Mouse (Mus musculus): ENCODE measurements at regions not wholly inside any gene's neighbourhood (a gene's known extent, or its start where the extent isn't known, plus 50 kb on each side); places are given as distances from the start of the nearest gene placed in this dataset.

DNA sequence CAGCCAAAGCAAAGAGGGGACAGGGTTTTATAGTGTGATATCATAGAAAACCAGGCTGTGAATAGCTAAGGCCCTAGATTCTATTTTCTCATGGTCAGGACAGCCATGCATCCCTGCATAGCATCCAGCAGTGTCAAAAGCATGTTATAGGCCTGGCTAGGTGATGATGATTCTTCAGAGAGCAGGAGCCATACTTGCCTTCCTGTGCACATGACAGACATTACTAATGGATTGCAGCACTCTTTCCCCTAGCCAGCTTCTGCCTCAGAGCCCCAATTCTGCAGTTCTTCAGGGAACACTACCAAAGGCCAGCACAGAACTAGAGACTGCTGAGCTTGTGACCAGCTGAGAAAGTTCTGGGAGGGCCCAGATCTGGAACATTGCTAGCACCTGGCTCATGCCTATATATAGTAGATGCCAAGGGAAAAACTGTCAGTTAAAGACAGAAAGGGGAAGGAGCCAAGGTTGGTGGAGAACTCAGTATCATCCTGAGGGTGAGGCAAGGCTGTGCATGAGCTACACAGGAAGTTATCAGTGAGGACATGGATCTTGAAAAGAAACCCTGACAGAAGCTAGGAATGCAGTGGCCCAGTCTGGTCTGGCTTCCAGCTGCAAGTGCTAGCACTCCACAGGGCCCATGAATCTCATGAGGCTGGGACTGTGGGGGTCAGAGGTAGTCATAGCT is 95.6 kb downstream of the 1810010D01Rik start:
- Histone ChIP-seq H3K4me2 (peak overlapping the region; percentile 48; the same call in 1 of the 2 replicates), H3K27ac (peak overlapping the region; percentile 89), H3K4me3 (replicated peaks) (no peak overlapping the region), H3K9me3 (no peaks in the 10 kb centered on the region), H3K4me1 (peaks cover 21% of the 10 kb centered on the region), H3K27me3 (replicated peaks) (no peaks in the 10 kb centered on the region), H3K36me3 (no peaks in the 10 kb centered on the region), H3K9ac (no peak overlapping the region)
- no peak for ATAC-seq (ENCODE audit: insufficient read depth, low FRiP score, low read depth)

DNA sequence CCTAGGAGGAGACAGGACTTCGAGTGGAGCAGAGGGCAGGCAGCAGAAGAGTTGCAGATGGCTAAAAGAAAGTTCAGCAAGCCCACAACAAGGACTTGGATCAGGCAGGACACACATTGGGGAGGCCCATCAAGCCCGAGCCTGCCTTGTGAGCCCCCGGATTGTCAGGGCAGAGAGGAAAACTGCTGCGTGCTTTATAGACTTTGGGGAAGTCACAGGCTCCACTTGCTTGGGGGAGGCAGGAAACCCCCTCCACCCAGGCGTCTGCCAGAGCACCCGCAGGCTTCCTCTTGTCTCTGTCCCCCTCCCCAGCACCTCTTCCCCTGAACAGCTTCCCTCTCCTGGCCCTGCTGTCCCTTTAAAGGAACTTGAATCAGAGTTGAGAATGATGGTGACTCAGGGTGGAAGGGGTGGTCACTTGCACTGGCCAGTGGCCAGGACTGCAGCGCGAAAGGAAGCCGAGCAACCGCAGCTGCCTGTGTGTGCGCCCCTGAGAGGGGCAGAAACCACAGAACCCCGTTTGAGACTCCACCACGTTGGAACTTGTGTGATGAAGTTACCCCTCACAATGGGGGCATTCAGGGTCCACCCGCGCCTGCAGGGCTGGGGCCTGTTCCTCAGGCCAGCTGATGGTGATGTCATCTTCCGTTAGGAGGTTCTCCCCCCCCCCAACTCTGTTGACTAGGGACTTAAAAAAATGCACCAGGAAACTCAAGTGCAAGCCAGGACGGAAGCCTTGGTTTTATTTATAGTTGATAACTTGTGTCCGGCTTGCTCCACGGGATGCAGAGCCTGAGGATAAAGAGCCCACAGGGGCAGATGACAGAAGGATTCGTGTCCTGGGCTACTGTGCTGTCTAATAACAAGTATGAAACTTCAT is 96.4 kb downstream of the 1810010D01Rik start:
- peak; percentile 70 for ATAC-seq (ENCODE audit: insufficient read depth, low FRiP score, low read depth)
- peak overlapping the region; percentile 19; the same call in 1 of the 2 replicates for H3K4me3 ChIP-seq (replicated peaks)

DNA sequence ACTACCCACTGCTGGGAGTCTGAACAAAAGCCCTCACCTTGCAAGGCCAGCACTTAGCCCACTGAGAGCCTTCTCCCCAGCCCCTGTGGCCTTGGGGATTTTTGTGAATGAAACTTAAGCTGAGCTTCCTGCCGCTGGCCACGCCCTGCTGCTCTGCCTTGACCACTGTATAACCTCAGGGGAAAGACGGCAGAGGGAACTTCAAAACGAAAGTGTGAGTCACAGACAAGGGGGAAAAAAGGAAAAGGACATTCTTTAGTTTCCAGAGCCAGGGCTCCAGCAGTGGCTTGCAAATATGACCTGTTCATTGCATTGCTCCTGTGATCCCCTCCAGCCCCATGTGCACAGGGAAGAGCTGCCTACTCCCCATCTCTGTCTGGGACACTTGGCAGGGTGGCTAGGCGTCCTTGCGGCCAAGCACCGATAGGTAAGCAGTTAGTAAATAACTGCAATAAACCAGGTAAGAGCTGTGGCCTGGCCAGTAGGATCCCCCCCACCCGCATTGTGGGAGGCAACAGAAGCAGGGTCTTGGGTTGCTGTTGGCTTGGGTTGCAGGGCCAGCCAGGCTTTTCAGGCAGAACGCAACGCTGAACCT is 97.2 kb downstream of the 1810010D01Rik start:
- Histone ChIP-seq H3K36me3 (no peaks in the 10 kb centered on the region), H3K4me3 (replicated peaks) (no peak overlapping the region; the same call in 1 of the 2 replicates), H3K9me3 (no peaks in the 10 kb centered on the region), H3K9ac (no peak overlapping the region), H3K4me2 (peak overlapping the region; percentile 48), H3K4me1 (peaks cover 21% of the 10 kb centered on the region), H3K27me3 (replicated peaks) (no peaks in the 10 kb centered on the region), H3K27ac (peak overlapping the region; percentile 89)
- peak; percentile 16; the same call in 1 of the 2 replicates for ATAC-seq (ENCODE audit: insufficient read depth, low FRiP score, low read depth)
- WGBS, result 23% methylated on average over 10 of the region's 10 CpGs

More for the DNA sequence above, 96.4 kb downstream of the 1810010D01Rik start:
- Histone ChIP-seq H3K9ac (no peak overlapping the region), H3K36me3 (no peaks in the 10 kb centered on the region), H3K4me2 (peak overlapping the region; percentile 48), H3K9me3 (no peaks in the 10 kb centered on the region), H3K27me3 (replicated peaks) (no peaks in the 10 kb centered on the region), H3K27ac (peak overlapping the region; percentile 89), H3K4me1 (peaks cover 21% of the 10 kb centered on the region)
- 16% methylated on average over 20 of the region's 20 CpGs for WGBS

DNA sequence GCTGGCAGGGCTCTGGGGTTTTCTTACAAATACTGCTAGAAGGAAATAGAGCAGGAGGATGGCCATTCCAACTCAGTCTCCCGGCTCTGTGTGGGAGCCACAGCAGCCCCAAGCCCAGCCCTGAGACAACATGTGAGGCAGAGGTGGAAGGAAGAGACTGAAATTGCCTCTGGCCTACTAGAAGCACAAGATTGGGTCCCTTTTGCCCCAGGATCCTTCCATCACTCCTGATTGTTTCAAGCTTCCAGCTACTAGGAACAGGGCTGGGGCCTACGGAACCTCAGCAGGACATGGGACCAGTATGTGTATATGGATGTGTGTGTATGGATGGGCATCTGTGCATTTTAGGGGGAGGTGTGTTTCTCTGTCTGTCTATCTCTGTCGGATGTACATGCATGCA is 97.9 kb downstream of the 1810010D01Rik start:
- WGBS, result 82% methylated on average over 3 of the region's 3 CpGs
- Histone ChIP-seq H3K9ac (no peak overlapping the region), H3K36me3 (no peaks in the 10 kb centered on the region), H3K9me3 (no peaks in the 10 kb centered on the region), H3K4me2 (no peak overlapping the region), H3K4me1 (peaks cover 21% of the 10 kb centered on the region), H3K27me3 (replicated peaks) (no peaks in the 10 kb centered on the region), H3K27ac (no peak overlapping the region; the same call in 1 of the 2 replicates), H3K4me3 (replicated peaks) (no peak overlapping the region)
- ATAC-seq (ENCODE audit: insufficient read depth, low FRiP score, low read depth), result no peak

DNA sequence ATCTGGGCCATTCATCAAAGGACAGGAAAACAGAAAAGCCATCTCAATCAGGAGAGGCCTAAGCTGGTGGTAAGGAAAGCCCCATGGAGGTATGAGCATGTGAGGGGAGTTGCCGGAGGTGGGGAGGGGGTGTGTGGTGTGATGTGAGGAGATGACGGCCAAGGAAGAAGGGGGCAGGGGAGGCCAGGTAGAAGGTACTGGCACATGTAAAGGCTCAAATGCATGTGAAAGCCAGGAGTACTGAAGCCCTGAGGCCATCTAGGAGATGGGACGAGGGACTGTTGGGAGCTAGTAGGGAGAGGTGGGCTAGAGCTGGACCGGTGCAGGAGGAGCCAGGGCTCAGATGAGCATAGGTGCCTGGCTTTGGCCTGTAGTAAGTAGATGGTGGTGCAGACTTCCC is 98.4 kb downstream of the 1810010D01Rik start:
- Histone ChIP-seq H3K4me2 (no peak overlapping the region), H3K4me1 (peaks cover 21% of the 10 kb centered on the region)

DNA sequence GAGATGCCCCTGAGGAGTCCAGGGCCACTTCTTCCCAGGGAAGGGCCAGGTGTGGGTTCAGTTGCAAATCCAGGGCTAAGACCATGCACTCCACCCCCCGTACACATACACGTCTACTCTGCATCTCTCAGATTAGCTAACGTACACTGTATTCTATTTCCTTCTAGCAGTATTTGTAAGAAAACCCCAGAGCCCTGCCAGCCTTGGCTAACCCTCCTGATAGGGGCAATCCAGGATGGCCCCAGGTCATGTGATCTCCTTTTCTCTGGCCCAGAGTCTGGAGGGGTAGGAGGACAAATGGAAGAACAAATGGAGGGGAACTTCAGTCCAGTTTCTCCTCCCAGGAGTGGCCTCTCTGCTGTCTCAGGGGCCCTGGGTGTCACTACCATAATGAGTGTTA is 98.9 kb downstream of the 1810010D01Rik start:
- Histone ChIP-seq H3K27ac (no peak overlapping the region), H3K9me3 (no peaks in the 10 kb centered on the region), H3K36me3 (no peaks in the 10 kb centered on the region), H3K4me2 (no peak overlapping the region), H3K4me3 (replicated peaks) (no peak overlapping the region), H3K9ac (no peak overlapping the region), H3K27me3 (replicated peaks) (no peaks in the 10 kb centered on the region), H3K4me1 (peaks cover 21% of the 10 kb centered on the region)
- ATAC-seq (ENCODE audit: insufficient read depth, low FRiP score, low read depth), result no peak
- WGBS, result 77% methylated on average over 3 of the region's 3 CpGs

More for the DNA sequence above, 98.4 kb downstream of the 1810010D01Rik start:
- Histone ChIP-seq H3K36me3 (no peaks in the 10 kb centered on the region), H3K9me3 (no peaks in the 10 kb centered on the region), H3K27ac (no peak overlapping the region), H3K4me3 (replicated peaks) (no peak overlapping the region), H3K27me3 (replicated peaks) (no peaks in the 10 kb centered on the region), H3K9ac (no peak overlapping the region)
- no peak for ATAC-seq (ENCODE audit: insufficient read depth, low FRiP score, low read depth)
- 83% methylated on average over 4 of the region's 4 CpGs for WGBS

DNA sequence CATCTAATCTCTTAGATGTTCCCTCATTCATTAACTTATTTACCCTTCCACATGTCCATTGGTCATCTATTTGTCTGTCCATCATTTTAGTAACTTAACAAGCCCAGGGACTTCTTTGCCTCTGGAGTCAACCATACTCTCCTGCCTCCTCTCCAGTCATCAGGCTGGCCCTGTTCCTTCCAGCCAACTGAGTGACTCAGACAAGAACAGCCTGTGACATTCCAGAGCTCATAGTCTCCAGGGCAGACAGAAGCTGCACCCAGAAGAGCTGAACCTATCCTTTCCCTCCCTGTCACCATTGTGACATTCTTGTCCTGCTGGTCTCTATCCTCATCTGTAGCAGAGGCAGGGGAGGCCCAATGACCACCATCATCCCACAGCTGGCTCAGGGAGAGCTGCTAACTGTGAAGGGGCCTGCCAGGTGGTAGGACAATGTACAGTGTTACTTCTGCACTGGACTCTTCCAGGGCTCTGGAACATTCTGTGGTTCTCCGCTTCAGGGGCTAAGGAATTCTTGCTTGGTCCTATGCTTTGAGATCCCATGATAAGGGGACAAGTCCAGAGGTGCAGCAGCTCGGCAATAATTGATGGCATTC is 100.2 kb downstream of the 1810010D01Rik start:
- H3K9ac ChIP-seq, result no peak overlapping the region
- WGBS, result 81% methylated on average over 2 of the region's 2 CpGs
- no peak overlapping the region for H3K4me2 ChIP-seq
- peaks cover 22% of the 10 kb centered on the region for H3K4me1 ChIP-seq
- H3K4me3 ChIP-seq (replicated peaks), result no peak overlapping the region
- H3K27ac ChIP-seq, result no peak overlapping the region
- H3K36me3 ChIP-seq, result no peaks in the 10 kb centered on the region
- no peaks in the 10 kb centered on the region for H3K9me3 ChIP-seq
- no peaks in the 10 kb centered on the region for H3K27me3 ChIP-seq (replicated peaks)
- ATAC-seq (ENCODE audit: insufficient read depth, low FRiP score, low read depth), result no peak

DNA sequence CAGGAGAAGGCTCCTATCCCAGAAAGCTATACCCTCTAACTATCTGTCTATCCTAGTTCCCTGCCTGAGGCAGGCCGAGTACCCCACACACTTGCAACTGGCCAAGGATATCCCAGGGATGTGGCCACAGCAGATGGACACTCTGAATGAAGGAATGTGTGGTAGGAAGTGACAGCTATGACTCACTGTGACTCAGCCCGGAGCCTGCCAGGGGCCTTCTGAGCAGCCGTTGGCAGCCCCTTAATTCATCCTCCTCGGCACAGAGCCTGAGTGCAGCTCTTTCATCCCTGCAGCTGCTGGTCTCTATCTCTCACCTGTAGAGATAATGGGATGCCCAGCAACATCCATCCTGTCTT is 101.4 kb downstream of the 1810010D01Rik start:
- WGBS, result 40% methylated on average over 4 of the region's 4 CpGs
- no peak for ATAC-seq (ENCODE audit: insufficient read depth, low FRiP score, low read depth)
- Histone ChIP-seq H3K9me3 (no peaks in the 10 kb centered on the region), H3K27ac (no peak overlapping the region), H3K27me3 (replicated peaks) (no peaks in the 10 kb centered on the region), H3K9ac (no peak overlapping the region), H3K4me1 (peaks cover 13% of the 10 kb centered on the region), H3K4me2 (no peak overlapping the region), H3K4me3 (replicated peaks) (no peak overlapping the region), H3K36me3 (no peaks in the 10 kb centered on the region)

DNA sequence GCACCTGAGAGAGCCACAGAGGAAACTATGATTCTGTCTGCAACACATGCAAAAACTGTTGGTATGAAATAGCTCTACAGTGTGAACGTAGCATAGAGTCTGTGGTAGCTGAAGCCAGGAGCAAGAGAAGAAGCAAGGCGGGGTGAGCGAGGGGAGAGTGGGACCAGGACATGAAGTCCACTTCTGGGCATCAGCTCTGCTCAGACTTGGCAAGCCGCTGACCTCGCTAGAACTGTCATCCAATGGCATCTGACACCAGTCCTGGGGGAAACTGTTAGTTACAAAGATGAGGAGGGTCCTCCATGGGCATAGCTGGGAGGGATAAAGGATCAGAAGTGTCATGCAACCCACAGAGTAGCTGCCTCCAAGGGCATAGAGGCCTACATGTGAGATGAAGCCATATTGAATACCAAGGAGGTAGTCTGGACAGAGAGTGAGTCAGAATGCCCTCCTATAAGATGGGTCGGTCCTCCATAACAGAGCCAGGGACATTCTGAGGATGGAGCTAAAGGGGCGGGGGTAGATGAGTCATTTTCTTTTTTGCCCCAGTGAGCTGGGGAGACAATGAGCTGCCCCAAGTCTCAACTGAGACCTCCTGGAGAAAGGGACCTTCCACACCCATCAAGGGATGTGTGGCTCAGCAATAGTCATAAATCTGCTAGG is 102.0 kb downstream of the 1810010D01Rik start:
- no peak overlapping the region for H3K4me3 ChIP-seq (replicated peaks)
- no peak for ATAC-seq (ENCODE audit: insufficient read depth, low FRiP score, low read depth)
- 87% methylated on average over 7 of the region's 7 CpGs for WGBS

DNA sequence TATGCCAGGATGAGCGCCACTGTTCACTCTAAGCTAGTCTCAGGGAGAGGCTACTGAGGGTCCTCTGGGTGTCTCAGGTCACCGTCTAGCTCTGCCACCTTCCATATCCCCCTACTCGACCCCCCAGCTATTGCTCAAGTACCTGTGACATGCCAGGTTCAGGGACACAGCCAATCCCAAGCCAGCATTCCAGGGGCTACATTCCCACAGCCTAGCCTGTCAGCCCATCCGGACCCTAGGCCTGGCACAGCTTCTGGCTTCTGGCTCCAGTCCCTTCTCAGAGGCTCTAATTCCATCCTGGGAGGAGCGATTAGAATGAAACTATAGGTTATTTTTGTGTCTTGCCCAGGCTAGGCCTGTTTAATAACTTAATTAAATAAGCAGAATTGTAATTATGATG is 105.2 kb downstream of the 1810010D01Rik start:
- ATAC-seq (ENCODE audit: insufficient read depth, low FRiP score, low read depth), result no peak

More for the DNA sequence above, 102.0 kb downstream of the 1810010D01Rik start:
- H3K4me1 ChIP-seq, result peaks cover 8% of the 10 kb centered on the region
- no peaks in the 10 kb centered on the region for H3K9me3 ChIP-seq
- no peaks in the 10 kb centered on the region for H3K36me3 ChIP-seq
- no peak overlapping the region for H3K4me2 ChIP-seq
- no peaks in the 10 kb centered on the region for H3K27me3 ChIP-seq (replicated peaks)
- H3K9ac ChIP-seq, result no peak overlapping the region
- H3K27ac ChIP-seq, result no peak overlapping the region

DNA sequence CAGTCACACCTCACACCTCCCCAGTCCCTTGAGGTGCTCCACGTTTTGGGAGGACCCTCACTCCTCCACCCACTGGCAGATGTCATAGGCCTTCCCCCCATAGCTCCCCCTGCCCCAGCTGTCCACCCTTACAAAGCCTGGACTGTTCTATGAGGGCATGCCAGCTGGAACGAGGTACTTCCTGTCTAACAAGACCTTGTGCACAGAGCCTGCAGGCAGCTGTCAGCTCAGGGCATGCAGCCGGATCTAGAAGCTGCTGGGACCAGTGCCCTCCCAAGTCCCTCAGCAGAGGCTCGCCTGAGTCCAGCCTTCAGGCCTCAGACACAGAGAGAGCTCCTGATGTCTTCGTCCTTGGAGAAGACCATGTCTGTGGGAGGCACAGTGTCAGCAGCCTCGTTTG is 105.7 kb downstream of the 1810010D01Rik start:
- Histone ChIP-seq H3K4me1 (0 out of 2 replicates have a peak, but pooled peaks cover 2% of the 10 kb centered on the region), H3K4me3 (replicated peaks) (no peak overlapping the region), H3K9me3 (no peaks in the 10 kb centered on the region), H3K9ac (no peak overlapping the region), H3K36me3 (no peaks in the 10 kb centered on the region), H3K27ac (0 out of 2 replicates have a peak overlapping the region, but pooled peaks have one; percentile 2), H3K27me3 (replicated peaks) (no peaks in the 10 kb centered on the region), H3K4me2 (no peak overlapping the region)
- no peak; the same call in 1 of the 2 replicates for ATAC-seq (ENCODE audit: insufficient read depth, low FRiP score, low read depth)
- WGBS, result 43% methylated on average over 6 of the region's 6 CpGs

More for the DNA sequence above, 105.2 kb downstream of the 1810010D01Rik start:
- no peaks in the 10 kb centered on the region for H3K36me3 ChIP-seq
- H3K4me2 ChIP-seq, result no peak overlapping the region
- no peaks in the 10 kb centered on the region for H3K27me3 ChIP-seq (replicated peaks)
- H3K9ac ChIP-seq, result no peak overlapping the region
- H3K4me1 ChIP-seq, result 0 out of 2 replicates have a peak, but pooled peaks cover 2% of the 10 kb centered on the region
- no peak overlapping the region for H3K4me3 ChIP-seq (replicated peaks)
- WGBS, result 65% methylated on average over 5 of the region's 5 CpGs
- 0 out of 2 replicates have a peak overlapping the region, but pooled peaks have one; percentile 2 for H3K27ac ChIP-seq
- no peaks in the 10 kb centered on the region for H3K9me3 ChIP-seq
